Mouse (Mus musculus) stomach, postnatal 0 days (tissue): ENCODE results near the gene Tex14.
"Not testable (repeated sequence)": the region's sequence is repeated elsewhere in the genome, so short reads cannot be mapped to it uniquely, and the experiment has no call there.

Source experiments
- CTCF ChIP-seq: IDR thresholded peaks from 2 replicates; pipeline ENCODE4 v1.5.1; 2016; ENCODE audit warnings: antibody characterized with exemption, low read depth, mild to moderate bottlenecking, moderate library complexity
- EP300 ChIP-seq: optimal IDR thresholded peaks from 2 replicates; pipeline ENCODE3; 2016; ENCODE audit warnings: antibody characterized with exemption

GRCm38 (mm10) chr11:87435107-87435506 is 30.2 kb downstream of the Tex14 start:
- TF ChIP-seq CTCF, EP300: not testable (repeated sequence)
